Mouse (Mus musculus): Measurements from ENCODE around the gene 1700029H14Rik.

1700029H14Rik gene

GRCm38 (mm10) chr8:13541526-13541925 lies 20.7 kb downstream of the 1700029H14Rik start:
- no peak for DNase-seq (ENCODE audit: low spot score)

- no peak for DNase-seq (ENCODE audit: low spot score)
Observed at GRCm38 (mm10) chr8:13540122-13540521, 22.1 kb downstream of the 1700029H14Rik start.

- DNase-seq (ENCODE audit: low spot score): no peak
Observed at GRCm38 (mm10) chr8:13538821-13539220, 23.4 kb downstream of the 1700029H14Rik start.

GRCm38 (mm10) chr8:13537102-13537501 lies 25.2 kb downstream of the 1700029H14Rik start:
- DNase-seq (ENCODE audit: low spot score): no peak

GRCm38 (mm10) chr8:13533123-13533522 lies 29.1 kb downstream of the 1700029H14Rik start:
- DNase-seq (ENCODE audit: low spot score): no peak

GRCm38 (mm10) chr8:13531602-13532171 lies 30.6 kb downstream of the 1700029H14Rik start:
- no peak for DNase-seq (ENCODE audit: low spot score)

- DNase-seq (ENCODE audit: low spot score): peak; percentile 37
Observed at GRCm38 (mm10) chr8:13530941-13531340, 31.3 kb downstream of the 1700029H14Rik start.

- DNase-seq (ENCODE audit: low spot score): no peak
Observed at GRCm38 (mm10) chr8:13530401-13530800, 31.9 kb downstream of the 1700029H14Rik start.

GRCm38 (mm10) chr8:13529891-13530316 lies 32.4 kb downstream of the 1700029H14Rik start:
- DNase-seq (ENCODE audit: low spot score): peak; percentile 45

GRCm38 (mm10) chr8:13529011-13529840 lies 33.0 kb downstream of the 1700029H14Rik start:
- DNase-seq (ENCODE audit: low spot score): no peak

GRCm38 (mm10) chr8:13521392-13521791 lies 40.9 kb downstream of the 1700029H14Rik start:
- no peak for DNase-seq (ENCODE audit: low spot score)

- no peak for DNase-seq (ENCODE audit: low spot score)
Observed at GRCm38 (mm10) chr8:13520349-13520748, 41.9 kb downstream of the 1700029H14Rik start.

GRCm38 (mm10) chr8:13519503-13519902 lies 42.8 kb downstream of the 1700029H14Rik start:
- DNase-seq (ENCODE audit: low spot score): peak; percentile 35

GRCm38 (mm10) chr8:13517284-13517781 lies 44.9 kb downstream of the 1700029H14Rik start:
- DNase-seq (ENCODE audit: low spot score): no peak

GRCm38 (mm10) chr8:13516728-13517127 lies 45.5 kb downstream of the 1700029H14Rik start:
- DNase-seq (ENCODE audit: low spot score): no peak

- DNase-seq (ENCODE audit: low spot score): no peak
Observed at GRCm38 (mm10) chr8:13516011-13516442, 46.2 kb downstream of the 1700029H14Rik start.

GRCm38 (mm10) chr8:13513556-13514370 lies 48.5 kb downstream of the 1700029H14Rik start:
- DNase-seq (ENCODE audit: low spot score): no peak

- no peak for DNase-seq (ENCODE audit: low spot score)
Observed at GRCm38 (mm10) chr8:13512677-13513076, 49.6 kb downstream of the 1700029H14Rik start.

- DNase-seq (ENCODE audit: low spot score): no peak
Observed at GRCm38 (mm10) chr8:13512016-13512415, 50.2 kb downstream of the 1700029H14Rik start.

GRCm38 (mm10) chr8:13507284-13507937 lies 54.9 kb downstream of the 1700029H14Rik start:
- no peak for DNase-seq (ENCODE audit: low spot score)

- no peak for DNase-seq (ENCODE audit: low spot score)
Observed at GRCm38 (mm10) chr8:13506849-13507248, 55.4 kb downstream of the 1700029H14Rik start.
